Mouse (Mus musculus) heart, adult 2 months (tissue): ENCODE measurements around the gene Olfr97.

ENCODE experiments used
- CTCF ChIP-seq: fragments of 200-600 bp; IDR thresholded peaks from 2 replicates; pipeline ENCODE4 v1.8.1; 2022; ENCODE audit warnings: antibody characterized with exemption, mild to moderate bottlenecking, moderate library complexity
- EP300 ChIP-seq: fragments of 200-500 bp; IDR thresholded peaks from 2 replicates; pipeline ENCODE4 v1.6.1; 2011; ENCODE audit warnings: low read depth, low read length, control low read depth; ENCODE audit not compliant: insufficient read depth

DNA sequence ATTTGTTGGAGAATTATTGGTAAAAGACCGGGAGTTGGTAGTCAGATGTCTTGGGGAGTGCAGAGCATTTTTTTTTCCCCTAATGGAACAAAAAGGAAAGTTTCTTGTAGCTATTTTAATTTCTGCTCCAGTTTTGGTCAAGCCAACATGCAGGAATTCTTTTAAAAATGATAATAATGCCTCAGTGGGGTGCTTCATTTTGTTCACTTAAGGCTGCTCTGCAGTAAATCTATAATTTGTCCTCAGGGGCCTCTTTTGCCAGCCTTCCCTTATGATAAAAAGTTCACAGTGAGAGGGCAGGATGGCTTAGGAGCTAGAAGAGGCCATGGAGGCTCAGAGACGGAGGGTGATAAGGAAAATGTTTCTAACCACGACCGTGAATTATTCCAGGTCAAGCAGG is 17.3 kb downstream of the Olfr97 start, which contains the start of gene Olfr96:
- no peak for TF ChIP-seq EP300
- no peak for TF ChIP-seq CTCF
